Mouse (Mus musculus): ENCODE data around the gene Inka1. TPM values are rescaled to one million over a fixed set of nuclear protein-coding genes. Genes with fewer than 3 reads are reported as not detected.
A peak's percentile ranks its signal among the peaks of the same experiment; 100 is the strongest.

Inka1 gene
- polyA plus RNA-seq, 1 experiment from 2014 or later = 68.7 TPM

DNA sequence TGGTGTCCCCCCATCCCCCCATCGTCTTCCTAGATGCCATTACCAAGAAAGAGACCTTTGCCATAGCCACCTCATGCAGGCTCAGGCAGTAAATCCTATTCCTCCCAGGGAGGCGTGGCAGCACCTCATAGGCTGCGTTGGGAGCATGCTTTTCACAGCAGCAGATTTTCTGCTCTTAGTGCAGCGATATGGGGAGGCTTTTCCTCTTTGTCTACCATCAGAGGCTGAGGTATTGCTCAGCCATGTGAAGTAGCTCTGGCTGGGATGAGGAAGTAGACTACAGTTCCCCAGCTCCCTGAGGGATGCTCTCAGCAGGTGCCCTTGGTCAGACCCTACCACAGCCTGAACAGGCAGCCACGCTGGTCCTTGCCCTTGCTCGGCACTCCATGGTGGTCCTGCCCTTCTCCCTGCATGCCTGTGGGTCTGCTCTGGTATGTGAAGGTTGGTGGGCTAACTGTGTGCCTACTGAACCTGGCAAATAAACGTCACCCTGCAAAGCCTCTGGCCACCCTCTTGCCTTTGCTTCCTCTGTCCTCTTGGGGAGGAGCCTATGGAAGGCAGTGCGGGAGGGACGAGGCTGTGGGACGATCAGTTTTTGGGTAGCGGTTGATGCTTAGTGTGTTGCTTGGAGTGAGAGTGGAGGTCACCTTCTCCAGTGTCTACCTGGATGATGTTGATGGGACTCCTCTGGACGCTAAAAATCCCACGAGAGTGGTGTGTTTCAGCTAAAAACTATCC, 36.3 kb downstream of the Inka1 start:
- 80% methylated on average over 13 of the region's 13 CpGs for WGBS
- no peak overlapping the region for H3K9ac ChIP-seq
- ATAC-seq (ENCODE audit: borderline replicate concordance, extremely low read depth, low FRiP score, low TSS enrichment) = no peak

GRCm38 (mm10) chr9:107947241-107948194, 38.2 kb downstream of the Inka1 start:
- Histone ChIP-seq H3K27me3 (no peaks in the 10 kb centered on the region), H3K27ac (no peak overlapping the region), H3K4me2 (no peak overlapping the region), H3K4me3 (no peak overlapping the region), H3K9me3 (no peaks in the 10 kb centered on the region), H3K36me3 (no peaks in the 10 kb centered on the region), H3K4me1 (peaks cover 18% of the 10 kb centered on the region), H3K9ac (no peak overlapping the region)
- no peak for ATAC-seq (ENCODE audit: borderline replicate concordance, extremely low read depth, low FRiP score, low TSS enrichment)
- 76% methylated on average over 31 of the region's 31 CpGs for WGBS

More for the DNA sequence above, 36.3 kb downstream of the Inka1 start:
- Histone ChIP-seq H3K4me2 (no peak overlapping the region), H3K4me3 (no peak overlapping the region), H3K4me1 (peaks cover 21% of the 10 kb centered on the region), H3K27me3 (no peaks in the 10 kb centered on the region), H3K36me3 (no peaks in the 10 kb centered on the region), H3K9me3 (no peaks in the 10 kb centered on the region), H3K27ac (no peak overlapping the region)

- peaks cover 15% of the 10 kb centered on the region for H3K4me1 ChIP-seq
- no peaks in the 10 kb centered on the region for H3K9me3 ChIP-seq
- 17% methylated on average over 3 of the region's 3 CpGs for WGBS
- H3K27ac ChIP-seq = no peak overlapping the region
- H3K9ac ChIP-seq = no peak overlapping the region
- H3K4me2 ChIP-seq = peak overlapping the region; percentile 96
- no peak overlapping the region; the same call in 1 of the 2 replicates for H3K4me3 ChIP-seq
- H3K36me3 ChIP-seq = no peaks in the 10 kb centered on the region
- ATAC-seq (ENCODE audit: borderline replicate concordance, extremely low read depth, low FRiP score, low TSS enrichment) = no peak
- H3K27me3 ChIP-seq = peaks cover 32% of the 10 kb centered on the region
Observed at GRCm38 (mm10) chr9:107936831-107937230, 48.8 kb downstream of the Inka1 start.

DNA sequence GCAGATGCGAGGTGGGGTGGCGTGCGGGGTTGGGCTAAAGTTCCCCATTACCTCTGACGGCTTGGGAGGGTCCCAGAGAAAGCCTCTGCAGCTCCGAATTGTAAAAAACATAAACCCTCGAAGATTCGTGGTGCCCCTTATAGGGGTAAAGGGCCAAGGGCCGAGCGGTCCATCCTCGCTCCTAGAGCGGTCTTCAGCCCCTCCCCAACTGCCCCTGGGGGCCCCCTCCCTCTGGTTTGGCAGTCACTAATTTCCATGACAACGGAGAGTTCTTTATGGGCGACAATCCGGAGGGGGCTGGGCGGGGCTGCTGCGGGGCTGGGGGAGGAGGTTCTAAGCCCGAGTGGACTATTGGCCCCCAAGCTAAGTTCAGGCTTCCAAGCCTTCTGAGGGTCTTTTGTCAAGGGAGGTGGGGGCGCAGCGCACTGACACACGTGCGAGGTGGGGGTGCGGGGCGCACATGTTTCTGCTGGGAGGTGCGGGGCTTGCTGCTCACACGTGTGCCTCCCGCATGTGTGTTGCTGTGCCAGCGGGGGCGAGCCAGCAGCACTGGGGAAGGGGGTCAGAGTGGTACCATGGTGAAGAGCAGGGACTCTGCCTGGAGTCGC, 49.4 kb downstream of the Inka1 start:
- Histone ChIP-seq H3K27ac (no peak overlapping the region), H3K36me3 (no peaks in the 10 kb centered on the region), H3K27me3 (peaks cover 32% of the 10 kb centered on the region), H3K4me3 (peak overlapping the region; percentile 42), H3K9ac (peak overlapping the region; percentile 49), H3K4me2 (peak overlapping the region; percentile 96), H3K9me3 (no peaks in the 10 kb centered on the region), H3K4me1 (peaks cover 15% of the 10 kb centered on the region)
- WGBS = 2% methylated on average over 28 of the region's 29 CpGs
- ATAC-seq (ENCODE audit: borderline replicate concordance, extremely low read depth, low FRiP score, low TSS enrichment) = peak; percentile 23; the same call in 1 of the 2 replicates

GRCm38 (mm10) chr9:107935790-107936214, 49.9 kb downstream of the Inka1 start:
- Histone ChIP-seq H3K9ac (peak overlapping the region; percentile 49), H3K36me3 (no peaks in the 10 kb centered on the region), H3K4me1 (peaks cover 15% of the 10 kb centered on the region), H3K9me3 (no peaks in the 10 kb centered on the region), H3K27ac (no peak overlapping the region), H3K4me3 (peak overlapping the region; percentile 42), H3K4me2 (peak overlapping the region; percentile 96), H3K27me3 (peaks cover 32% of the 10 kb centered on the region)
- WGBS = 2% methylated on average over 39 of the region's 41 CpGs
- peak; percentile 37; the same call in 1 of the 2 replicates for ATAC-seq (ENCODE audit: borderline replicate concordance, extremely low read depth, low FRiP score, low TSS enrichment)

DNA sequence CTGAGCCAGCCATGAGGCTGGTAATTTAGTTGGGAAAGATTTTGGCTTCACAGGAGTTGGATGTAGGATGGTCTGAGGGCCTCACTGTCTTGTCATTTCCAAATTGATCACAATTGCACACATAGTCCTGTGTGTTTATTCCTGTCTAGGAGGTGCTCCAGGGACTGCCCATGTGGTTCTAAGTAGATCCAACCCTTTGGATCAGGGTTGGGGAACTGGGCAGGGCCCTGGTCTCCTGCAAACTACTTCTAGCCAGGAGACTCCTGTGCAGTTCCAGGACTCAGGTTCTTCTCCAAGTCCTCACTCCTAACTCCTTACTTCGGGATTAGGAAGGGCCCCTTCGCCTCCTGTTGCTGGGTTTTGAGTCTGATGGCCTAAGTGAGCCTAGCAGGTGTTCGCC, 50.3 kb downstream of the Inka1 start, which contains the start of gene Camkv:
TSS of gene Camkv (plus strand) at position 301 of the 400 bp plus-strand sequence.
- Histone ChIP-seq H3K4me1 (peaks cover 15% of the 10 kb centered on the region), H3K4me2 (peak within 1 kb of the TSS; percentile 96), H3K4me3 (peak within 1 kb of the TSS; percentile 42), H3K36me3 (no peaks in the 10 kb centered on the region), H3K9me3 (no peaks in the 10 kb centered on the region), H3K27me3 (peaks cover 32% of the 10 kb centered on the region), H3K27ac (no peak within 1 kb of the TSS), H3K9ac (peak within 1 kb of the TSS; percentile 49)
- no peak for ATAC-seq (ENCODE audit: borderline replicate concordance, extremely low read depth, low FRiP score, low TSS enrichment)
- WGBS = 11% methylated on average over 3 of the region's 3 CpGs

Other genes starting within 250 kb of the Inka1 start
- 188 and 202 TPM in 2 replicates for gene Rbm5, start 214.9 kb downstream of the Inka1 start, polyA plus RNA-seq (2015; fragmentation: Nextera tagmentation; extraction: Ambion mirVana)
- 68.7 and 74.0 TPM in 2 replicates for gene Rbm6, start 112.6 kb downstream of the Inka1 start, polyA plus RNA-seq (2015; fragmentation: Nextera tagmentation; extraction: Ambion mirVana)
- gene Mon1a, start 97.7 kb downstream of the Inka1 start, polyA plus RNA-seq (2015; fragmentation: Nextera tagmentation; extraction: Ambion mirVana) = 11.0 and 12.6 TPM in 2 replicates
- 4.4 TPM in 2 replicates for gene Mst1r, start 79.0 kb downstream of the Inka1 start, polyA plus RNA-seq (2015; fragmentation: Nextera tagmentation; extraction: Ambion mirVana)
- gene Actl11, start 57.4 kb downstream of the Inka1 start, polyA plus RNA-seq (2015; fragmentation: Nextera tagmentation; extraction: Ambion mirVana) = not detected in 2 replicates
- gene Camkv, start 50.2 kb downstream of the Inka1 start, polyA plus RNA-seq (2015; fragmentation: Nextera tagmentation; extraction: Ambion mirVana) = 2.8 and 3.1 TPM in 2 replicates
- gene Traip, start 35.7 kb downstream of the Inka1 start, polyA plus RNA-seq (2015; fragmentation: Nextera tagmentation; extraction: Ambion mirVana) = 26.8 and 31.5 TPM in 2 replicates
- 22.3 and 22.8 TPM in 2 replicates for gene Uba7, start 10.4 kb downstream of the Inka1 start, polyA plus RNA-seq (2015; fragmentation: Nextera tagmentation; extraction: Ambion mirVana)
- 3.5 and 3.6 TPM in 2 replicates for gene Gm20661, start 2.8 kb downstream of the Inka1 start, polyA plus RNA-seq (2015; fragmentation: Nextera tagmentation; extraction: Ambion mirVana)
- 5.2 and 6.1 TPM in 2 replicates for gene Cdhr4, start 6.6 kb upstream of the Inka1 start, polyA plus RNA-seq (2015; fragmentation: Nextera tagmentation; extraction: Ambion mirVana)
- gene Gm20662, start 10.5 kb upstream of the Inka1 start, polyA plus RNA-seq (2015; fragmentation: Nextera tagmentation; extraction: Ambion mirVana) = 0.44 and 0.72 TPM in 2 replicates
- gene Ip6k1, start 16.6 kb upstream of the Inka1 start, polyA plus RNA-seq (2015; fragmentation: Nextera tagmentation; extraction: Ambion mirVana) = 49.4 and 53.7 TPM in 2 replicates
- gene Gmppb, start 63.4 kb upstream of the Inka1 start, polyA plus RNA-seq (2015; fragmentation: Nextera tagmentation; extraction: Ambion mirVana) = 28.6 and 30.9 TPM in 2 replicates
- 2.5 and 2.9 TPM in 2 replicates for gene Amigo3, start 67.3 kb upstream of the Inka1 start, polyA plus RNA-seq (2015; fragmentation: Nextera tagmentation; extraction: Ambion mirVana)
- 0.25 and 0.35 TPM in 2 replicates for gene Mst1, start 94.6 kb upstream of the Inka1 start, polyA plus RNA-seq (2015; fragmentation: Nextera tagmentation; extraction: Ambion mirVana)
- gene Rnf123, start 97.5 kb upstream of the Inka1 start, polyA plus RNA-seq (2015; fragmentation: Nextera tagmentation; extraction: Ambion mirVana) = 22.3 and 28.4 TPM in 2 replicates
- 57.8 and 59.1 TPM in 2 replicates for gene Apeh, start 108.7 kb upstream of the Inka1 start, polyA plus RNA-seq (2015; fragmentation: Nextera tagmentation; extraction: Ambion mirVana)
- gene Bsn, start 204.5 kb upstream of the Inka1 start, polyA plus RNA-seq (2015; fragmentation: Nextera tagmentation; extraction: Ambion mirVana) = 0.19 and 0.34 TPM in 2 replicates